Mouse (Mus musculus) heart, embryonic 16.5 days (tissue): ENCODE results near the gene Fbxw7. TPM values are rescaled to one million over a fixed set of nuclear protein-coding genes. Genes with fewer than 3 reads are reported as not detected.

Experiments
- ATAC-seq: fragments of 200-750 bp; cut with Nextera tagmentation; replicated peaks from 2 replicates; pipeline ENCODE4 v1.8.0; 2017; ENCODE audit warnings: moderate number of reproducible peaks; ENCODE audit not compliant: insufficient read depth, low FRiP score; ENCODE audit errors: extremely low read depth
- H3K27ac ChIP-seq: fragments of 300-500 bp; sonication (generic); 2 replicates; pipeline ENCODE4 v1.5.1; 2014; ENCODE audit warnings: mild to moderate bottlenecking, low read length, control low read depth, moderate library complexity
- H3K27me3 ChIP-seq: fragments of 300-500 bp; sonication (generic); 2 replicates; pipeline ENCODE4 v1.6.1; 2014; ENCODE audit warnings: low read length, mixed read lengths; ENCODE audit not compliant: control insufficient read depth, insufficient read depth
- H3K36me3 ChIP-seq: fragments of 300-500 bp; sonication (generic); 2 replicates; pipeline ENCODE4 v1.6.1; 2014; ENCODE audit not compliant: control insufficient read depth, insufficient read depth
- H3K4me1 ChIP-seq: fragments of 300-500 bp; sonication (generic); 2 replicates; pipeline ENCODE4 v1.6.1; 2014; ENCODE audit warnings: low read length, mixed read lengths; ENCODE audit not compliant: control insufficient read depth, insufficient read depth
- H3K4me2 ChIP-seq: fragments of 300-500 bp; sonication (generic); 2 replicates; pipeline ENCODE4 v1.6.1; 2014; ENCODE audit warnings: low read depth, mild to moderate bottlenecking, control low read depth, low read length
- H3K4me3 ChIP-seq: fragments of 300-500 bp; sonication (generic); 2 replicates; pipeline ENCODE4 v1.5.1; 2014; ENCODE audit warnings: mild to moderate bottlenecking, control low read depth, low read length
- H3K9ac ChIP-seq: fragments of 300-500 bp; sonication (generic); 2 replicates; pipeline ENCODE4 v1.6.1; 2014; ENCODE audit warnings: low read length, control low read depth
- H3K9me3 ChIP-seq: fragments of 300-500 bp; sonication (generic); replicated peaks from 2 replicates; pipeline ENCODE4 v1.6.1; 2016; ENCODE audit warnings: low read length; ENCODE audit not compliant: control insufficient read depth
- WGBS: fragments of 180-500 bp; shearing (Covaris S2); extraction: QIAGEN DNeasy Blood & Tissue Kit; methylation state at CpG from one replicate; pipeline ENCODE4 v1.1.7; 2014; 5-methylcytosine and 5-hydroxymethylcytosine counted together
- polyA plus RNA-seq: library from polyadenylated mRNA; unstranded; fragments of >200 nt; fragmentation: Nextera tagmentation; extraction: Ambion mirVana; gene quantifications from 2 replicates; pipeline ENCODE4 v1.2.1, GENCODE M21; 2015

Gene Fbxw7
- polyA plus RNA-seq, 1 experiment from 2014 or later, result 12.1 TPM

DNA sequence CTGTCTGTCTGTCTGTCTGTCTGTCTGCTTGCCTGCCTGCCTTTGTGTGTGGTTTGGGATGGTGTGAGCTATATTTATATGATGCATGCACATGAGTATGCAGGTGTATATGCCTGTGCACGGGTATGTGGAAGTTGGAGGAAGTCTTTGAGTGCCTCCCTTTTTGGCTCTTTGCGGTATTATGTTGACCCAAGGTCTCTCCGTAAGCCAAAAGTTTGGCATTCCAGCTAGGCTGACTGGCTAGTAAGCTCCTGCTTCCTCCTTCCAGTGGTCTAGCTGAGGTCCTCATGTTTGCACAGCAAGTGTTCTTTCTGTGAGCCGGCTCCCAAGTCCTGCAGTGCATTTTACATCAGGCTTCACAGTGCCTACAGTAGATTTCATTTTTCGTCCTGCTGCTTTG, 24.4 kb downstream of the Fbxw7 start:
- ATAC-seq, result no peak
- Histone ChIP-seq H3K4me1 (peaks cover 3% of the 10 kb centered on the region; the same call in 1 of the 2 replicates), H3K4me2 (no peak overlapping the region), H3K9ac (no peak overlapping the region), H3K4me3 (no peak overlapping the region), H3K27me3 (no peaks in the 10 kb centered on the region), H3K9me3 (no peaks in the 10 kb centered on the region), H3K36me3 (no peaks in the 10 kb centered on the region), H3K27ac (no peak overlapping the region)
- WGBS, result 69% methylated on average over 5 of the region's 5 CpGs

DNA sequence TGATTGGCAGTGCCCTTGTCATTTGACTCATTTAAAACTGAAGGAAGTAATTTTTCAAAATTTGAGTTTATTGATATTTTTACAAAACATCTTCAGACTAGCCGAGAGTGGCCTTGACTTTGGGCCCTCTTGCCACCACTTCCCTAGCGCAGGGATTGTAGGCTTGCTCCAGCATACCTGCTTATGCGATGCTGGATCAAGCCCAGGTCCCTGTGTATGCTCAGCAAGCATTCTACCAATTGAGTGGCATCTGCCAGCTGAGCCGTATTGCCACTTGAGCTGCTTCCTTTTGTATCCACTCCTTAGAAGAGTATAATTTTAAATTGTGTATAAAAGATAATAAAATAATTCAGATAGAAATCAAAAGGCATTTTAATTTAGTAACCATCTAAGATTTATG, 26.2 kb downstream of the Fbxw7 start:
- ATAC-seq, result no peak
- no peak overlapping the region for H3K27ac ChIP-seq
- H3K9me3 ChIP-seq, result no peaks in the 10 kb centered on the region
- H3K36me3 ChIP-seq, result no peaks in the 10 kb centered on the region
- H3K4me1 ChIP-seq, result no peaks in the 10 kb centered on the region
- no peaks in the 10 kb centered on the region for H3K27me3 ChIP-seq
- H3K9ac ChIP-seq, result no peak overlapping the region
- 89% methylated on average over 4 of the region's 4 CpGs for WGBS
- no peak overlapping the region for H3K4me3 ChIP-seq
- H3K4me2 ChIP-seq, result no peak overlapping the region

DNA sequence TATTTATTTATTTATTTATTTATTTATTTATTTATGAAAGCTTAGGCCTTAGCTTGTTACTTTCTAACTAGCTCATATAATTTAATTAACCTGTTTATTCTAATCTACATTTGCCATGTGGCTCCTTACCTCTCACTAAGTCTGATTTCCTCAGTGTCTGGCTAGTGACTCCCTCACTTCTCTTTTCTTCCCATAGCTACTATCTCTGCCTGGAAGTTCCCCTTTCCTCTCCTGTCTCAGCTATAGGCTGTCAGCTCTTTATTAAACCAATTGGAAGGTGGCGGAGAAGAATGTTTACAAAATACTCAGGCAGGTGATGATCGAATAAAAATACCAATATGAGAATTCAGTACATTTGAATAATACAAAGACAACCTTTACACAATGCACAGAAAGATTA, 27.7 kb downstream of the Fbxw7 start:
- no peaks in the 10 kb centered on the region for H3K36me3 ChIP-seq
- H3K9ac ChIP-seq, result no peak overlapping the region
- 78% methylated on average over 2 of the region's 2 CpGs for WGBS
- no peak overlapping the region for H3K27ac ChIP-seq
- H3K27me3 ChIP-seq, result no peaks in the 10 kb centered on the region
- H3K4me2 ChIP-seq, result no peak overlapping the region
- no peaks in the 10 kb centered on the region for H3K9me3 ChIP-seq
- ATAC-seq, result no peak
- H3K4me3 ChIP-seq, result no peak overlapping the region
- peaks cover 8% of the 10 kb centered on the region for H3K4me1 ChIP-seq

DNA sequence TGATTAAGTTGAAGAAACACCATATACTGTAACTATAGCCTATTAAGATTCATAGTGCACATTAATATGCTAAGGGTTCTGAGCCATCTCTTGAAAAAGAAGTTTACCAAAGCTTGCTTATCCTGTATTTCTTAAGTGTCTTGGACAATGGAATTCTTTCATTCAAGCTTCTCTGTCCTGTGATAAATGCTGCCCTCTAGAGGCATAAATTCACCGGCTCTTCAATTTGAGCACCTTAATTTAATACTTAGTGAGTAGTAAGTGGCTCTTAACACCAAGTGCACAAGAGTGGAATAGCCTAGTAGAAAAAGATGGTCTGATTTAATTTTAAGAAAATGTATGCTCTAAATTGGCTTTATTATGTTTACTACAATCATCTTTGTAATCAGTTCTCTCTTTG, 28.5 kb downstream of the Fbxw7 start:
- WGBS, result 28% methylated on average over 1 of the region's 1 CpGs
- no peaks in the 10 kb centered on the region for H3K27me3 ChIP-seq
- H3K9ac ChIP-seq, result no peak overlapping the region
- no peaks in the 10 kb centered on the region for H3K36me3 ChIP-seq
- H3K9me3 ChIP-seq, result no peaks in the 10 kb centered on the region
- H3K27ac ChIP-seq, result no peak overlapping the region
- no peak overlapping the region for H3K4me2 ChIP-seq
- H3K4me3 ChIP-seq, result no peak overlapping the region
- ATAC-seq, result no peak
- peaks cover 9% of the 10 kb centered on the region for H3K4me1 ChIP-seq

DNA sequence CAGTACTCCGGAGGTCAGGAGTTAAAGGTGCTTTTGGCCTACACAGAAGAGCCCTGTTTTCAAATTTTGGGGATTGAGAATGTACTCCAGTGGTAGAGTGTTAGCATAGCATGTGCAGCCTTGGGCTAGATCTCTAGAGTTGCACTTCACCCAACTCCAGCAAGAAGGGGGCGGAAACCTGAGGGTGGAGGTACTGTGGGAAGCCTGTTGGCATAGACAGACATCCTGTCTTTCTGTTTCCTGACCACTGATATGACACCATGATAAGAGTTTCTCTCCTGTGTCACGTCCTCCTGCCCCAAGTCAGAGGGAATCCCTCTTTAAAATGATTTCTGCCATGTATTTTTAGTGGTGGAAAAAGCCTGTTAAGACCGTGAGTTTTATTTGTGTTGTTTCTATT, 33.7 kb downstream of the Fbxw7 start:
- peaks cover 32% of the 10 kb centered on the region for H3K4me1 ChIP-seq
- 0 out of 2 replicates have a peak overlapping the region, but pooled peaks have one; percentile 27 for H3K27ac ChIP-seq
- H3K9ac ChIP-seq, result no peak overlapping the region
- no peak overlapping the region for H3K4me2 ChIP-seq
- 61% methylated on average over 4 of the region's 4 CpGs for WGBS
- ATAC-seq, result 0 out of 2 replicates have a peak, but pooled peaks have one; percentile 56
- H3K27me3 ChIP-seq, result no peaks in the 10 kb centered on the region
- no peaks in the 10 kb centered on the region for H3K9me3 ChIP-seq
- H3K4me3 ChIP-seq, result no peak overlapping the region
- no peaks in the 10 kb centered on the region for H3K36me3 ChIP-seq

DNA sequence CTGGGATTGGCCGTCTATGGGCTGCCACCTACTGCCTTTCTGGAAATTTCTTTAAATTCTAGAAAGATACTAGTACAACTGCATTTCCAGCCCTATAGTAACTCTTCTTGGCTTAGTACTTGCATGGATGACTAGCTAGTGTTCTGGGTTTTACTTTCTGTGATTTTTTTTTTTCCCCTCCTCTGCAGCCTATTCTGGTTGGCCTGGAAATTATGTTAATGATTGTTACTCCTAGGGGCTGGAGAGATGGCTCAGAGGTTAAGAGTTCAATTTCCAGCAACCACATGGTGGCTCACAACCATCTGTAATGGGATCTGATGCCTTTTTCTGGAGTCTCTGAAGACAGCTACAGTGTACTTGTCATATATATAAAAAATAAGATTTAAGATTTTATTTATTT, 35.4 kb downstream of the Fbxw7 start:
- peaks cover 32% of the 10 kb centered on the region for H3K4me1 ChIP-seq

DNA sequence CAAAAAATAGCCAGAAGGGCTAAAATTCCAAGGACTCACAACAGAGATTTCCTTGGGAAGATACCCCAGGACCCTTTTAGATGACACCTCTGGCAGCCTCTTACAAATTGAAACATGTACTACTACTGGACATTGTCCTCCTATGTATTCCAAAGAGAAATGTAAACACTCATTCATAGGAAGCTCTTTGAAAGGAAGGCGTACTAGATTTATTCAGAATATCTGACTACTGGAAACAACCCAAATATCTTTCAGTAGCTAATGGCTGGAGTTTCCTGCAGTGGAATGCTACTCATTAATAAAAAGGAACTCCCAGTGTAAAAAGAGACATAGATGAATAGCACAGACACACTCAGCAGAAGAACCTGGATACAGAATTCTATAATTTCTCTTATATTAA, 36.7 kb downstream of the Fbxw7 start:
- H3K27me3 ChIP-seq, result no peaks in the 10 kb centered on the region
- WGBS, result 22% methylated on average over 1 of the region's 1 CpGs
- peaks cover 30% of the 10 kb centered on the region for H3K4me1 ChIP-seq
- H3K9me3 ChIP-seq, result no peaks in the 10 kb centered on the region
- H3K4me2 ChIP-seq, result no peak overlapping the region
- H3K9ac ChIP-seq, result no peak overlapping the region
- H3K4me3 ChIP-seq, result no peak overlapping the region
- H3K36me3 ChIP-seq, result no peaks in the 10 kb centered on the region
- H3K27ac ChIP-seq, result peak overlapping the region; percentile 31
- no peak for ATAC-seq

More for the DNA sequence above, 35.4 kb downstream of the Fbxw7 start:
- Histone ChIP-seq H3K36me3 (no peaks in the 10 kb centered on the region), H3K4me3 (no peak overlapping the region), H3K9me3 (no peaks in the 10 kb centered on the region), H3K4me2 (no peak overlapping the region), H3K9ac (no peak overlapping the region), H3K27ac (no peak overlapping the region), H3K27me3 (no peaks in the 10 kb centered on the region)
- no peak for ATAC-seq
- WGBS, result 92% methylated on average over 1 of the region's 1 CpGs

DNA sequence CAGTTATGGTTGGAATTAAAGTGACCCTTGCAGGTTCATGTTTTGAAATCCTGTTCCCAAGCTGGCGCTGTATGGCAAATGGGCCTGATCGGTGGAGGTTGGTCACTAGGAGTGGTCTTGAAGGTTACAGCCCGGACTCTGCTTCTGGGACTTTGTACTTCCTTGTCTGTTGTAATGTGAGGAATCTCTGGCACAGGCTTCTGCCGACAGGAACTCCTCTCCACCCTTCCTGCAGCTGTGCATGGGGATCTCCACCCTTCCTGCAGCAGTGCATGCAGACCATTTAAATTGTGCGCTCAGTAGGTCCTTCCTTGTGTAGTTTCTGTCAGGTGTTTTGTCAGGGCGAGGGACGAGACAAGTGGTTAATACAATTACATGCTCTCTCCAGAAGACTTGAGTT, 37.8 kb downstream of the Fbxw7 start:
- H3K9me3 ChIP-seq, result no peaks in the 10 kb centered on the region
- WGBS, result 46% methylated on average over 7 of the region's 7 CpGs
- no peaks in the 10 kb centered on the region for H3K27me3 ChIP-seq
- ATAC-seq, result peak; percentile 64
- peak overlapping the region; percentile 73 for H3K27ac ChIP-seq
- H3K4me3 ChIP-seq, result no peak overlapping the region
- H3K4me1 ChIP-seq, result peaks cover 25% of the 10 kb centered on the region
- no peak overlapping the region for H3K9ac ChIP-seq
- peak overlapping the region; percentile 14 for H3K4me2 ChIP-seq
- no peaks in the 10 kb centered on the region for H3K36me3 ChIP-seq

DNA sequence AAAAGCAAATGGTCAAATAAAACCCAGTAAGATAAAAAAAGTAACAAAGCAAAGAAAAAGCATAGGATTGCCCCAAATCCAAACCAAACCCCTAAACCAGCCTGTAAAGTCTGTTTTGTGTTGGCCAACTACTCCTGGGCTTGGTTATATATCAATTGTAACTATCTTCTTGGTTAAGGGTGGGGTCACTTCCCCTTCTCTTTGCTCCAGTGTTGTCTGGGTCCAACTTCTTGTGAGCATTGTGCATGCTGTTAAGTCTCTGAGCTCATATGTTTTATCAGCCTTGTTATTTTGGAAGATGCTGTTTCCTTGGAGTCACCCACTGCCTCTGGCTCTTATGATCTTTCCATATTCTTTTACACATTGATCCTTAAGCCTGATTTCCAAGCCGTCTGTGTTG, 39.4 kb downstream of the Fbxw7 start:
- H3K4me1 ChIP-seq, result peaks cover 20% of the 10 kb centered on the region
- no peaks in the 10 kb centered on the region for H3K27me3 ChIP-seq
- H3K9ac ChIP-seq, result no peak overlapping the region
- no peak overlapping the region for H3K4me3 ChIP-seq
- no peak overlapping the region for H3K4me2 ChIP-seq
- no peaks in the 10 kb centered on the region for H3K9me3 ChIP-seq
- no peak for ATAC-seq
- H3K36me3 ChIP-seq, result no peaks in the 10 kb centered on the region
- 91% methylated on average over 1 of the region's 1 CpGs for WGBS
- H3K27ac ChIP-seq, result no peak overlapping the region

DNA sequence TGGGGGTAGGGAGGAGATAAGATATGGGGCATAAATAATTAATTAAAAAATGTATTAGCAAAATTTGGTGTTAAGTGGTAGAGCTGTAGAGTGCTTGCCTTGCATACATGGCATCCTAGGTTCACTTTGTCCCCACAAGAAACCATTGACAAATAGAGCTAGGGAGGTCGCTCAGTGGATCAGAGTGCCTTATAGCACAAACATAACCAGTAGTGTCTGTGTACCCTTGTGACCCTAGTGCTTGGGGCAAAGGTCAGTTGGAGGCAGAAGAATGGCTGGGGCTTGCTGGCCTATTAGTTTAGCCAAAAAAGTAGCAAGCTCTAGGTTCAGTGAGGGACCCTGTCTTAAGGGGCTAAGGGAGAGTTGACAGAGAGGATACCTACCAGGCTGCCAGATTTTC, 45.6 kb downstream of the Fbxw7 start:
- no peak overlapping the region for H3K9ac ChIP-seq
- peaks cover 5% of the 10 kb centered on the region for H3K36me3 ChIP-seq
- H3K4me1 ChIP-seq, result no peaks in the 10 kb centered on the region
- no peak overlapping the region for H3K27ac ChIP-seq
- no peak overlapping the region for H3K4me2 ChIP-seq
- H3K27me3 ChIP-seq, result no peaks in the 10 kb centered on the region
- ATAC-seq, result no peak
- WGBS, result 94% methylated on average over 1 of the region's 1 CpGs
- H3K9me3 ChIP-seq, result no peaks in the 10 kb centered on the region
- H3K4me3 ChIP-seq, result no peak overlapping the region
